ENCODE assay signal across 32 mouse cellular contexts in genomic region chr4:119011050-119011680, GRCm38 (mm10). TPM values are rescaled to one million over a fixed set of nuclear protein-coding genes. Genes with fewer than 3 reads are reported as not detected.
A peak's percentile ranks its signal among the peaks of the same experiment; 100 is the strongest.
DNase-seq lines count a peak whose midpoint lies in the region; ATAC-seq and TF ChIP-seq lines count a peak whose summit lies in the region.
"Had no signal": no experiment of that assay in that cellular context is flagged by ENCODE, and none has a peak within 500 bp of the region (broad histone marks: within the 10 kb centered on the region; RNA-seq: fewer than 3 reads in every experiment).

No protein-coding gene starts in this region.

- ATAC-seq in limb, embryonic 15.5 days (ENCODE audit: insufficient number of reproducible peaks, low FRiP score, low TSS enrichment, low read depth), result no peak
- no peak for ATAC-seq in stomach, embryonic 16.5 days (ENCODE audit: insufficient read depth, low FRiP score)
- no peak for ATAC-seq in stomach, postnatal 0 days (ENCODE audit: low FRiP score, low TSS enrichment)
- ATAC-seq: forebrain, embryonic 16.5 days; hindbrain, embryonic 16.5 days; intestine, embryonic 16.5 days; lung, postnatal 0 days had no signal

- no peak for TF ChIP-seq CTCF in stomach, postnatal 0 days (IDR thresholded peaks at IDR 0.05; ENCODE audit: low read depth)

- H3K9ac ChIP-seq in limb, embryonic 15.5 days, result no peak overlapping the region
- H3K9ac ChIP-seq in stomach, embryonic 16.5 days (ENCODE audit: low read length), result 0 out of 2 replicates have a peak overlapping the region, but pooled peaks have one; percentile 6
- H3K9ac ChIP-seq in stomach, postnatal 0 days (ENCODE audit: low read length), result no peak overlapping the region
- H3K9ac ChIP-seq: limb, embryonic 12.5 days; liver, embryonic 15.5 days; midbrain, embryonic 12.5 days; neural tube, embryonic 13.5 days had no signal

- no peak overlapping the region for H3K4me2 ChIP-seq in limb, embryonic 15.5 days
- H3K4me2 ChIP-seq in stomach, embryonic 16.5 days (ENCODE audit: low read depth, low read length), result no peak overlapping the region
- H3K4me2 ChIP-seq in stomach, postnatal 0 days (replicated peaks; ENCODE audit: low read depth), result no peak overlapping the region
- H3K4me2 ChIP-seq: limb, embryonic 12.5 days; liver, embryonic 15.5 days; midbrain, embryonic 12.5 days; neural tube, embryonic 13.5 days had no signal

- no peaks in the 10 kb centered on the region for H3K27me3 ChIP-seq in limb, embryonic 15.5 days
- no peaks in the 10 kb centered on the region for H3K27me3 ChIP-seq in limb, embryonic 10.5 days (ENCODE audit: low read depth, poor library complexity, severe bottlenecking)
- H3K27me3 ChIP-seq in stomach, embryonic 16.5 days (ENCODE audit: control insufficient read depth, insufficient read depth, low read length), result no peaks in the 10 kb centered on the region
- H3K27me3 ChIP-seq in stomach, postnatal 0 days (ENCODE audit: control insufficient read depth, insufficient read depth, low read length), result no peaks in the 10 kb centered on the region
- no peaks in the 10 kb centered on the region for H3K27me3 ChIP-seq in embryonic facial prominence, embryonic 10.5 days (replicated peaks; ENCODE audit: low read depth, poor library complexity, severe bottlenecking)
- H3K27me3 ChIP-seq: CH12.LX; limb, embryonic 12.5 days; midbrain, embryonic 12.5 days; neural tube, embryonic 13.5 days had no signal

- DNase-seq in limb, embryonic 10.5 days (ENCODE audit: low spot score), result no peak
- DNase-seq in stomach, postnatal 0 days (ENCODE audit: low spot score), result no peak
- DNase-seq in embryonic facial prominence, embryonic 10.5 days (ENCODE audit: low spot score), result no peak
- DNase-seq in retina, postnatal 7 days (ENCODE audit: low read depth, low spot score), result peak; percentile 75
- no peak for DNase-seq in right cerebral cortex, postnatal 10 days (ENCODE audit: low spot score in 2 of 2)
- DNase-seq in neural tube, embryonic 10.5 days (ENCODE audit: extremely low spot score, low spot score), result no peak
- DNase-seq: adrenal gland, postnatal 36 days; B cell, adult 2 months; cerebellum, adult 9-11 months; gastrocnemius, postnatal 14 days; heart, adult 18-20 months; heart, postnatal 4 days; kidney, adult 9 months; kidney, postnatal 25 days; right cerebral cortex, postnatal 25 days; spleen, adult 18-20 months; thymus, postnatal 14 days had no signal

- no peaks in the 10 kb centered on the region for H3K36me3 ChIP-seq in limb, embryonic 15.5 days
- no peaks in the 10 kb centered on the region for H3K36me3 ChIP-seq in limb, embryonic 10.5 days
- no peaks in the 10 kb centered on the region for H3K36me3 ChIP-seq in stomach, embryonic 16.5 days (ENCODE audit: control insufficient read depth, insufficient read depth, low read length)
- H3K36me3 ChIP-seq in stomach, postnatal 0 days (ENCODE audit: control insufficient read depth, insufficient read depth, low read length), result no peaks in the 10 kb centered on the region
- H3K36me3 ChIP-seq in embryonic facial prominence, embryonic 10.5 days (replicated peaks), result no peaks in the 10 kb centered on the region
- H3K36me3 ChIP-seq: limb, embryonic 12.5 days; liver, embryonic 15.5 days; midbrain, embryonic 12.5 days; neural tube, embryonic 13.5 days had no signal

- peak overlapping the region; percentile 50 for H3K27ac ChIP-seq in limb, embryonic 15.5 days
- no peak overlapping the region for H3K27ac ChIP-seq in limb, embryonic 10.5 days
- no peak overlapping the region for H3K27ac ChIP-seq in stomach, embryonic 16.5 days (ENCODE audit: low read length)
- H3K27ac ChIP-seq in stomach, postnatal 0 days (replicated peaks), result no peak overlapping the region
- H3K27ac ChIP-seq in embryonic facial prominence, embryonic 10.5 days (replicated peaks), result 0 out of 2 replicates have a peak overlapping the region, but pooled peaks have one; percentile 5
- H3K27ac ChIP-seq: layer of hippocampus, adult 2 months; limb, embryonic 12.5 days; liver, embryonic 15.5 days; macrophage; midbrain, embryonic 12.5 days; neural tube, embryonic 13.5 days had no signal

- no peak for TF ChIP-seq EP300 in stomach, postnatal 0 days (optimal IDR thresholded peaks at IDR 0.05)

- H3K4me1 ChIP-seq in limb, embryonic 15.5 days, result peaks cover 25% of the 10 kb centered on the region
- H3K4me1 ChIP-seq in limb, embryonic 10.5 days, result peaks cover 10% of the 10 kb centered on the region
- no peaks in the 10 kb centered on the region for H3K4me1 ChIP-seq in stomach, embryonic 16.5 days (ENCODE audit: control insufficient read depth, insufficient read depth, low read length)
- no peaks in the 10 kb centered on the region for H3K4me1 ChIP-seq in stomach, postnatal 0 days (replicated peaks; ENCODE audit: control insufficient read depth, insufficient read depth)
- H3K4me1 ChIP-seq in embryonic facial prominence, embryonic 10.5 days, result peaks cover 43% of the 10 kb centered on the region

- no peak overlapping the region for H3K4me3 ChIP-seq in limb, embryonic 15.5 days
- no peak overlapping the region for H3K4me3 ChIP-seq in limb, embryonic 10.5 days
- H3K4me3 ChIP-seq in stomach, embryonic 16.5 days (replicated peaks; ENCODE audit: low read length), result no peak overlapping the region
- H3K4me3 ChIP-seq in stomach, postnatal 0 days (ENCODE audit: low read depth, low read length), result no peak overlapping the region
- H3K4me3 ChIP-seq in embryonic facial prominence, embryonic 10.5 days, result no peak overlapping the region
- H3K4me3 ChIP-seq: layer of hippocampus, adult 2 months; limb, embryonic 12.5 days; liver, embryonic 15.5 days; midbrain, embryonic 12.5 days; neural tube, embryonic 13.5 days had no signal

- H3K9me3 ChIP-seq in limb, embryonic 15.5 days, result no peaks in the 10 kb centered on the region
- H3K9me3 ChIP-seq in limb, embryonic 10.5 days (replicated peaks), result no peaks in the 10 kb centered on the region
- H3K9me3 ChIP-seq in stomach, embryonic 16.5 days (replicated peaks; ENCODE audit: control insufficient read depth, low read length), result no peaks in the 10 kb centered on the region
- H3K9me3 ChIP-seq in stomach, postnatal 0 days (ENCODE audit: control insufficient read depth, low read length), result no peaks in the 10 kb centered on the region
- H3K9me3 ChIP-seq in embryonic facial prominence, embryonic 10.5 days, result no peaks in the 10 kb centered on the region
- H3K9me3 ChIP-seq: limb, embryonic 12.5 days; liver, embryonic 15.5 days; midbrain, embryonic 12.5 days; neural tube, embryonic 13.5 days had no signal

- 56% methylated on average over 10 of the region's 10 CpGs for WGBS in limb, embryonic 15.5 days
- 74% methylated on average over 10 of the region's 10 CpGs for WGBS in limb, embryonic 10.5 days
- 59% methylated on average over 10 of the region's 10 CpGs for WGBS in stomach, embryonic 16.5 days
- 59% methylated on average over 10 of the region's 10 CpGs for WGBS in stomach, postnatal 0 days
- 57% methylated on average over 10 of the region's 10 CpGs for WGBS in embryonic facial prominence, embryonic 10.5 days

RNA-seq across cellular contexts. Expression of gene Lao1, which starts 49.8 kb away (rescaled TPM):
- not detected in 2 replicates for polyA plus RNA-seq in limb, embryonic 15.5 days (2015; fragmentation: Nextera tagmentation; extraction: Ambion mirVana)
- polyA plus RNA-seq in limb, embryonic 10.5 days (2016; fragmentation: Nextera tagmentation; extraction: Ambion mirVana), result not detected in 2 replicates
- not detected in 2 replicates for polyA plus RNA-seq in stomach, embryonic 16.5 days (2015; fragmentation: Nextera tagmentation; extraction: Ambion mirVana)
- 0.08 and 0.27 TPM in 2 replicates for polyA plus RNA-seq in stomach, postnatal 0 days (2015; fragmentation: Nextera tagmentation; extraction: Ambion mirVana)
- polyA plus RNA-seq in embryonic facial prominence, embryonic 10.5 days (2016; fragmentation: Nextera tagmentation; extraction: Ambion mirVana), result not detected in 2 replicates
- polyA plus RNA-seq: embryonic facial prominence, embryonic 11.5 days; heart, embryonic 16.5 days; intestine, embryonic 16.5 days; limb, embryonic 12.5 days; liver, embryonic 15.5 days; lung, postnatal 0 days; macrophage; midbrain, embryonic 12.5 days; neural tube, embryonic 13.5 days had no signal

Comparison
In these comparisons a context has a peak if more than half of its experiments do, and no peak if none do; other contexts are left out.
1. H3K27ac ChIP-seq: peak in limb, embryonic 15.5 days (single experiment) and embryonic facial prominence, embryonic 10.5 days (single experiment); none in limb, embryonic 10.5 days (single experiment), stomach, embryonic 16.5 days (single experiment) and stomach, postnatal 0 days (single experiment).